ENCODE assay signal across 14 mouse cellular contexts in genomic region chr7:110731091-110731967, GRCm38 (mm10). TPM values are rescaled to one million over a fixed set of nuclear protein-coding genes. Genes with fewer than 3 reads are reported as not detected.
DNase-seq lines count a peak whose midpoint lies in the region; ATAC-seq and TF ChIP-seq lines count a peak whose summit lies in the region.
"Had no signal": no experiment of that assay in that cellular context is flagged by ENCODE, and none has a peak within 500 bp of the region (broad histone marks: within the 10 kb centered on the region; RNA-seq: fewer than 3 reads in every experiment).

No protein-coding gene starts in this region.

- no peak overlapping the region for H3K4me3 ChIP-seq in gastrocnemius, adult 2 months
- H3K4me3 ChIP-seq in lung, postnatal 0 days (ENCODE audit: low read depth, low read length): no peak overlapping the region
- H3K4me3 ChIP-seq in embryonic facial prominence, embryonic 14.5 days (ENCODE audit: low read depth, low read length): no peak overlapping the region
- no peak overlapping the region for H3K4me3 ChIP-seq in liver, postnatal 0 days (ENCODE audit: low read depth, low read length)
- H3K4me3 ChIP-seq: lung, embryonic 15.5 days; stomach, embryonic 15.5 days had no signal

- intact Hi-C loops in gastrocnemius, adult 2 months (cut with DNase I): no loop called here
- intact Hi-C loops in gastrocnemius, postnatal 36 days (cut with DNase I): no loop called here

- no peaks in the 10 kb centered on the region for H3K9me3 ChIP-seq in lung, postnatal 0 days (ENCODE audit: low read length)
- H3K9me3 ChIP-seq in embryonic facial prominence, embryonic 14.5 days (ENCODE audit: control insufficient read depth, low read length): peaks cover 5% of the 10 kb centered on the region; the same call in 1 of the 2 replicates
- H3K9me3 ChIP-seq in liver, postnatal 0 days (ENCODE audit: low read length): no peaks in the 10 kb centered on the region
- H3K9me3 ChIP-seq: lung, embryonic 15.5 days; stomach, embryonic 15.5 days had no signal

- 74% methylated on average over 6 of the region's 6 CpGs for WGBS in lung, postnatal 0 days
- WGBS in embryonic facial prominence, embryonic 14.5 days: 45% methylated on average over 6 of the region's 6 CpGs
- 68% methylated on average over 6 of the region's 6 CpGs for WGBS in liver, postnatal 0 days (ENCODE audit: insufficient replicate concordance)

- H3K9ac ChIP-seq in lung, postnatal 0 days (replicated peaks; ENCODE audit: low read depth): no peak overlapping the region
- no peak overlapping the region for H3K9ac ChIP-seq in embryonic facial prominence, embryonic 14.5 days (ENCODE audit: low read depth, low read length)
- H3K9ac ChIP-seq in liver, postnatal 0 days (replicated peaks): no peak overlapping the region
- H3K9ac ChIP-seq: lung, embryonic 15.5 days; stomach, embryonic 15.5 days had no signal

- H3K27me3 ChIP-seq in lung, postnatal 0 days (replicated peaks; ENCODE audit: insufficient read depth, low read length): no peaks in the 10 kb centered on the region
- H3K27me3 ChIP-seq in embryonic facial prominence, embryonic 14.5 days (replicated peaks; ENCODE audit: control insufficient read depth, insufficient read depth, low read length): no peaks in the 10 kb centered on the region
- H3K27me3 ChIP-seq in liver, postnatal 0 days (ENCODE audit: insufficient read depth, low read length): no peaks in the 10 kb centered on the region
- H3K27me3 ChIP-seq: lung, embryonic 15.5 days; stomach, embryonic 15.5 days had no signal

- ATAC-seq in lung, postnatal 0 days: no peak
- peak; percentile 18; the same call in 1 of the 2 replicates for ATAC-seq in embryonic facial prominence, embryonic 14.5 days (ENCODE audit: low read depth)
- no peak for ATAC-seq in liver, postnatal 0 days
- ATAC-seq: forebrain, embryonic 16.5 days had no signal

- TF ChIP-seq CTCF in gastrocnemius, adult 2 months (IDR thresholded peaks at IDR 0.05): no peak
- no peak for TF ChIP-seq CTCF in lung, postnatal 0 days (IDR thresholded peaks at IDR 0.05)
- TF ChIP-seq CTCF in liver, postnatal 0 days (IDR thresholded peaks at IDR 0.05; ENCODE audit: low read depth): no peak

- no peak for TF ChIP-seq EP300 in lung, postnatal 0 days (IDR thresholded peaks at IDR 0.05)
- no peak for TF ChIP-seq EP300 in liver, postnatal 0 days (IDR thresholded peaks at IDR 0.05; ENCODE audit: low read depth)

- peak overlapping the region; percentile 49 for H3K27ac ChIP-seq in gastrocnemius, adult 2 months
- H3K27ac ChIP-seq in lung, postnatal 0 days (ENCODE audit: low read length): no peak overlapping the region
- H3K27ac ChIP-seq in embryonic facial prominence, embryonic 14.5 days (replicated peaks; ENCODE audit: low read depth, low read length): no peak overlapping the region; the same call in 1 of the 2 replicates
- no peak overlapping the region for H3K27ac ChIP-seq in liver, postnatal 0 days (ENCODE audit: low read depth)
- H3K27ac ChIP-seq: lung, embryonic 15.5 days; stomach, embryonic 15.5 days had no signal

- DNase-seq in gastrocnemius, adult 2 months: peak; percentile 39
- no peak for DNase-seq in gastrocnemius, postnatal 36 days
- DNase-seq in lung, postnatal 36 days: peak; percentile 53
- DNase-seq in lung, postnatal 0 days (ENCODE audit: low spot score): no peak
- peak; percentile 35 for DNase-seq in embryonic facial prominence, embryonic 14.5 days (ENCODE audit: low spot score)
- peak; percentile 55 for DNase-seq in testis, postnatal 10 days (ENCODE audit: low spot score)
- no peak for DNase-seq in left cerebral cortex, adult 18-20 months (ENCODE audit: low spot score in 2 of 2)
- DNase-seq in liver, postnatal 0 days: no peak
- DNase-seq: heart, adult 18-20 months; kidney, postnatal 4 days; right cerebral cortex, adult 18-20 months had no signal

- H3K36me3 ChIP-seq in lung, postnatal 0 days (ENCODE audit: insufficient read depth, low read length): no peaks in the 10 kb centered on the region
- no peaks in the 10 kb centered on the region for H3K36me3 ChIP-seq in embryonic facial prominence, embryonic 14.5 days (ENCODE audit: control insufficient read depth, insufficient read depth, low read length)
- no peaks in the 10 kb centered on the region for H3K36me3 ChIP-seq in liver, postnatal 0 days (replicated peaks; ENCODE audit: insufficient read depth, low read length)
- H3K36me3 ChIP-seq: lung, embryonic 15.5 days; stomach, embryonic 15.5 days had no signal

- H3K4me1 ChIP-seq in lung, postnatal 0 days (ENCODE audit: insufficient read depth, low read depth, low read length): no peaks in the 10 kb centered on the region
- 0 out of 2 replicates have a peak, but pooled peaks cover 6% of the 10 kb centered on the region for H3K4me1 ChIP-seq in embryonic facial prominence, embryonic 14.5 days (ENCODE audit: control insufficient read depth, insufficient read depth, low read length)
- no peaks in the 10 kb centered on the region for H3K4me1 ChIP-seq in liver, postnatal 0 days (ENCODE audit: insufficient read depth)
- H3K4me1 ChIP-seq: lung, embryonic 15.5 days had no signal

- no peak overlapping the region for H3K4me2 ChIP-seq in lung, postnatal 0 days (replicated peaks; ENCODE audit: low read depth, low read length)
- no peak overlapping the region for H3K4me2 ChIP-seq in embryonic facial prominence, embryonic 14.5 days (ENCODE audit: low read depth, low read length)
- H3K4me2 ChIP-seq in liver, postnatal 0 days (ENCODE audit: low read depth, low read length): no peak overlapping the region
- H3K4me2 ChIP-seq: lung, embryonic 15.5 days; stomach, embryonic 15.5 days had no signal

RNA-seq across cellular contexts. Expression of gene Ampd3, which starts 36.7 kb away (rescaled TPM):
- 10 to 100 TPM in 1 of 2 experiments, 1 to 10 TPM in 1; 7.6 to 16.6 TPM for total RNA-seq in gastrocnemius, adult 2 months (2021)
- 1 to 10 TPM; 6.0 to 9.8 TPM for total RNA-seq in gastrocnemius, postnatal 36 days (2021)
- polyA plus RNA-seq in lung, postnatal 0 days (2015; fragmentation: Nextera tagmentation; extraction: Ambion mirVana): 5.0 and 5.2 TPM in 2 replicates
- 7.0 and 7.8 TPM in 2 replicates for polyA plus RNA-seq in embryonic facial prominence, embryonic 14.5 days (2014; fragmentation: Nextera tagmentation; extraction: Ambion mirVana)
- 10 to 100 TPM; 21.3 to 23.5 TPM for total RNA-seq in left cerebral cortex, adult 18-20 months (2021)
- polyA plus RNA-seq in liver, postnatal 0 days (2015; fragmentation: Nextera tagmentation; extraction: Ambion mirVana): 12.3 and 16.6 TPM in 2 replicates

Comparison
In these comparisons a context has a peak if more than half of its experiments do, and no peak if none do; other contexts are left out.
1. DNase-seq: peak in gastrocnemius, adult 2 months (single experiment), lung, postnatal 36 days (single experiment), embryonic facial prominence, embryonic 14.5 days (single experiment) and testis, postnatal 10 days (single experiment); none in gastrocnemius, postnatal 36 days (0 of 2), lung, postnatal 0 days (single experiment), left cerebral cortex, adult 18-20 months (0 of 2) and liver, postnatal 0 days (single experiment).